ENCODE assay signal across 8 mouse cellular contexts in genomic region chr15:100460942-100461341, GRCm38 (mm10). TPM values are rescaled to one million over a fixed set of nuclear protein-coding genes. Genes with fewer than 3 reads are reported as not detected.
DNase-seq lines count a peak whose midpoint lies in the region; ATAC-seq and TF ChIP-seq lines count a peak whose summit lies in the region.

No protein-coding gene starts in this region.

- 6% methylated on average over 12 of the region's 12 CpGs for WGBS in liver, embryonic 13.5 days (ENCODE audit: insufficient replicate concordance)

- DNase-seq in gastrocnemius, adult 2 months: peak; percentile 57
- no peak for DNase-seq in gastrocnemius, postnatal 4 days (ENCODE audit: low spot score in 2 of 2)
- DNase-seq in induced T-regulatory cell, adult 2 months (ENCODE audit: low read depth): peak; percentile 89
- DNase-seq in liver, embryonic 13.5 days: peak; percentile 74
- peak; percentile 60 for DNase-seq in retina, postnatal 1 day
- no peak for DNase-seq in testis, postnatal 10 days (ENCODE audit: low spot score)
- no peak for DNase-seq in cerebellum, postnatal 4 days (ENCODE audit: low spot score in 2 of 2)

- H3K9me3 ChIP-seq in liver, embryonic 13.5 days (replicated peaks): no peaks in the 10 kb centered on the region

- peaks cover 34% of the 10 kb centered on the region for H3K4me1 ChIP-seq in liver, embryonic 13.5 days (replicated peaks)

- peak overlapping the region; percentile 33; the same call in 1 of the 2 replicates for H3K9ac ChIP-seq in liver, embryonic 13.5 days

- 0 out of 2 replicates have a peak, but pooled peaks cover 8% of the 10 kb centered on the region for H3K27me3 ChIP-seq in liver, embryonic 13.5 days

- H3K4me3 ChIP-seq in gastrocnemius, adult 2 months: peak overlapping the region; percentile 45
- peak overlapping the region; percentile 29 for H3K4me3 ChIP-seq in liver, embryonic 13.5 days (replicated peaks)

- TF ChIP-seq CTCF in gastrocnemius, adult 2 months (IDR thresholded peaks at IDR 0.05): no peak

- intact Hi-C loops in gastrocnemius, adult 2 months (cut with DNase I): loop anchor here (10.0 kb wide), 3 partner anchors 154 to 436 kb away; partner anchors contain the start of gene Dazap2

- peak overlapping the region; percentile 62 for H3K4me2 ChIP-seq in liver, embryonic 13.5 days

- H3K36me3 ChIP-seq in liver, embryonic 13.5 days: no peaks in the 10 kb centered on the region

- ATAC-seq in common myeloid progenitor, adult 5-6 weeks (replicated peaks; ENCODE audit: low read depth, poor library complexity, severe bottlenecking): peak; percentile 75
- peak; percentile 77 for ATAC-seq in liver, embryonic 13.5 days (ENCODE audit: low read depth)

- H3K27ac ChIP-seq in gastrocnemius, adult 2 months: peak overlapping the region; percentile 43; the same call in 1 of the 2 replicates
- H3K27ac ChIP-seq in liver, embryonic 13.5 days: peak overlapping the region; percentile 6; the same call in 1 of the 2 replicates

RNA-seq across cellular contexts. Expression of gene Letmd1, which starts 7.9 kb away (rescaled TPM):
- total RNA-seq in gastrocnemius, adult 2 months (2021): 1 to 10 TPM; 8.8 to 10.0 TPM
- total RNA-seq in gastrocnemius, postnatal 4 days (2021): 10 to 100 TPM; 20.9 to 24.1 TPM
- 20.1 and 30.2 TPM in 2 replicates for total RNA-seq in common myeloid progenitor, adult 5-6 weeks (2017)
- 14.4 and 15.0 TPM in 2 replicates for polyA plus RNA-seq in liver, embryonic 13.5 days (2015; fragmentation: Nextera tagmentation; extraction: Ambion mirVana)

RNA-seq across cellular contexts. Expression of gene Csrnp2, which starts 34.3 kb away (rescaled TPM):
- 1 to 10 TPM; 2.8 to 3.0 TPM for total RNA-seq in gastrocnemius, adult 2 months (2021)
- total RNA-seq in gastrocnemius, postnatal 4 days (2021): 1 to 10 TPM; 5.7 to 5.9 TPM
- total RNA-seq in common myeloid progenitor, adult 5-6 weeks (2017): 2.6 and 4.0 TPM in 2 replicates
- 1.1 and 1.3 TPM in 2 replicates for polyA plus RNA-seq in liver, embryonic 13.5 days (2015; fragmentation: Nextera tagmentation; extraction: Ambion mirVana)

RNA-seq across cellular contexts. Expression of gene Slc11a2, which starts 36.1 kb away (rescaled TPM):
- total RNA-seq in gastrocnemius, adult 2 months (2021): 10 to 100 TPM; 38.4 to 52.0 TPM
- total RNA-seq in gastrocnemius, postnatal 4 days (2021): 10 to 100 TPM; 28.0 to 28.6 TPM
- 19.7 and 30.4 TPM in 2 replicates for total RNA-seq in common myeloid progenitor, adult 5-6 weeks (2017)
- 46.8 and 57.1 TPM in 2 replicates for polyA plus RNA-seq in liver, embryonic 13.5 days (2015; fragmentation: Nextera tagmentation; extraction: Ambion mirVana)

RNA-seq across cellular contexts. Expression of gene Gm5475, which starts 39.0 kb away (rescaled TPM):
- total RNA-seq in gastrocnemius, adult 2 months (2021): not detected
- total RNA-seq in gastrocnemius, postnatal 4 days (2021): not detected
- total RNA-seq in common myeloid progenitor, adult 5-6 weeks (2017): not detected in 2 replicates
- not detected in 2 replicates for polyA plus RNA-seq in liver, embryonic 13.5 days (2015; fragmentation: Nextera tagmentation; extraction: Ambion mirVana)

Comparison
In these comparisons a context has a peak if more than half of its experiments do, and no peak if none do; other contexts are left out.
1. DNase-seq: peak in gastrocnemius, adult 2 months (single experiment), induced T-regulatory cell, adult 2 months (single experiment), liver, embryonic 13.5 days (single experiment) and retina, postnatal 1 day (single experiment); none in gastrocnemius, postnatal 4 days (0 of 2), testis, postnatal 10 days (single experiment) and cerebellum, postnatal 4 days (0 of 2).